Mouse (Mus musculus) ES-Bruce4 (cell line): ENCODE data around the gene BC051019.

Experiments
- CTCF ChIP-seq: IDR thresholded peaks from one replicate; pipeline ENCODE4 v1.8.1; 2011; ENCODE audit warnings: low read depth, low read length
- POLR2A ChIP-seq: IDR thresholded peaks from one replicate; pipeline ENCODE4 v1.8.1; 2011; ENCODE audit warnings: low read length; ENCODE audit not compliant: insufficient read depth

DNA sequence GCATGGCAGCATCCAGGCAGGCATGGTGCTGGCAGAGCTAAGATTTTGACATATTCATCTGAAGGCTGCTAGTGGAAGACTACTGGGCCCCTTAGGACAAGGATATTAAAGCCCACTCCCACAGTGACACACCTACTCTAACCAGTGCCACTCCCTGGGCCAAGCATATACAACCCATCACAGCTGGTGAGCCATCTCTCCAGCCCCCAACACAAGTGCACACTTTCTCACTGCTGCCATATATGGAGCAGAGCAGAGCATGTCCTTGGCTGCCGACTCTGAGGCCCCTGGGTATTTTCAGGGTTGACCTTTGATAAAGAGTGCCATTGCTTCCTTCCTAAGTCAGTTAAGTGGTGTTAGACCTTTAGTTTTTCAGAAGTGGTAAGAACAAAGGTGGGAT is 13.6 kb downstream of the BC051019 start:
- TF ChIP-seq POLR2A (no peak), CTCF (no peak)
